Mouse (Mus musculus) embryonic facial prominence, embryonic 10.5 days (tissue): ENCODE measurements around the gene Spn. TPM values are rescaled to one million over a fixed set of nuclear protein-coding genes. Genes with fewer than 3 reads are reported as not detected.
"Not testable (repeated sequence)": the region's sequence is repeated elsewhere in the genome, so short reads cannot be mapped to it uniquely, and the experiment has no call there.

ENCODE experiments used
- DNase-seq: peaks from one replicate; pipeline ENCODE4 v3.0.0-alpha.2; 2017; ENCODE audit warnings: low spot score
- H3K27ac ChIP-seq: fragments of 300-500 bp; sonication (generic); replicated peaks from 2 replicates; pipeline ENCODE4 v1.5.1; 2016; ENCODE audit warnings: mild to moderate bottlenecking
- H3K27me3 ChIP-seq: fragments of 300-500 bp; sonication (generic); replicated peaks from 2 replicates; pipeline ENCODE4 v1.6.1; 2016; ENCODE audit warnings: low read depth, mild to moderate bottlenecking; ENCODE audit not compliant: poor library complexity, severe bottlenecking
- H3K36me3 ChIP-seq: fragments of 300-500 bp; sonication (generic); replicated peaks from 2 replicates; pipeline ENCODE4 v1.6.1; 2016; ENCODE audit warnings: mild to moderate bottlenecking, moderate library complexity
- H3K4me1 ChIP-seq: fragments of 300-500 bp; sonication (generic); 2 replicates; pipeline ENCODE4 v1.6.1; 2016
- H3K4me3 ChIP-seq: fragments of 300-500 bp; sonication (generic); 2 replicates; pipeline ENCODE4 v1.5.1; 2016; ENCODE audit warnings: mild to moderate bottlenecking, moderate library complexity
- H3K9me3 ChIP-seq: fragments of 300-500 bp; sonication (generic); 2 replicates; pipeline ENCODE4 v1.6.1; 2016; ENCODE audit warnings: mild to moderate bottlenecking
- WGBS: fragments of 180-500 bp; shearing (Covaris S2); methylation state at CpG from one replicate; pipeline ENCODE4 v1.1.7; 2016; 5-methylcytosine and 5-hydroxymethylcytosine counted together
- polyA plus RNA-seq: library from polyadenylated mRNA; unstranded; fragments of >200 nt; fragmentation: Nextera tagmentation; extraction: Ambion mirVana; gene quantifications from 2 replicates; pipeline ENCODE4 v1.2.1, GENCODE M21; 2016

The Spn gene
- 0.04 and 0.09 TPM in 2 replicates for polyA plus RNA-seq

- H3K4me3 ChIP-seq: no peak within 1 kb of the TSS
- H3K27ac ChIP-seq: no peak within 1 kb of the TSS
- no peaks in the 10 kb centered on the region for H3K36me3 ChIP-seq
- no peaks in the 10 kb centered on the region for H3K4me1 ChIP-seq
- no peak for DNase-seq
- WGBS: 77% methylated on average over 9 of the region's 9 CpGs
- H3K27me3 ChIP-seq: no peaks in the 10 kb centered on the region
- no peaks in the 10 kb centered on the region for H3K9me3 ChIP-seq
Observed at GRCm38 (mm10) chr7:127137262-127138017, at the start of gene Spn. Gene Spn, minus strand, starts transcription at chr7:127137823.

- no peak overlapping the region for H3K27ac ChIP-seq
- H3K27me3 ChIP-seq: no peaks in the 10 kb centered on the region
Observed at GRCm38 (mm10) chr7:127187351-127187750, 49.7 kb upstream of the Spn start.

GRCm38 (mm10) chr7:127185601-127186000 is 48.0 kb upstream of the Spn start:
- Histone ChIP-seq H3K9me3 (no peaks in the 10 kb centered on the region), H3K4me1 (no peaks in the 10 kb centered on the region), H3K27me3 (no peaks in the 10 kb centered on the region), H3K27ac (no peak overlapping the region), H3K4me3 (no peak overlapping the region), H3K36me3 (peaks cover 7% of the 10 kb centered on the region)
- 66% methylated on average over 3 of the region's 3 CpGs for WGBS
- no peak for DNase-seq

More at GRCm38 (mm10) chr7:127187351-127187750, 49.7 kb upstream of the Spn start:
- Histone ChIP-seq H3K4me3 (no peak overlapping the region), H3K9me3 (no peaks in the 10 kb centered on the region), H3K36me3 (peaks cover 24% of the 10 kb centered on the region), H3K4me1 (no peaks in the 10 kb centered on the region)
- DNase-seq: no peak
- WGBS: 74% methylated on average over 10 of the region's 10 CpGs

- Histone ChIP-seq H3K27me3 (no peaks in the 10 kb centered on the region), H3K9me3 (no peaks in the 10 kb centered on the region), H3K4me3 (no peak overlapping the region), H3K27ac (no peak overlapping the region), H3K4me1 (no peaks in the 10 kb centered on the region), H3K36me3 (no peaks in the 10 kb centered on the region)
- WGBS: 64% methylated on average over 1 of the region's 1 CpGs
- DNase-seq: no peak
Observed at GRCm38 (mm10) chr7:127184720-127185119, 47.1 kb upstream of the Spn start.

- WGBS: 79% methylated on average over 6 of the region's 6 CpGs
- no peaks in the 10 kb centered on the region for H3K27me3 ChIP-seq
Observed at GRCm38 (mm10) chr7:127183828-127184227, 46.2 kb upstream of the Spn start.

GRCm38 (mm10) chr7:127183345-127183744 is 45.7 kb upstream of the Spn start:
- no peak for DNase-seq
- 84% methylated on average over 8 of the region's 8 CpGs for WGBS
- H3K4me3 ChIP-seq: no peak overlapping the region

More at GRCm38 (mm10) chr7:127183828-127184227, 46.2 kb upstream of the Spn start:
- Histone ChIP-seq H3K36me3 (no peaks in the 10 kb centered on the region), H3K4me3 (no peak overlapping the region), H3K4me1 (no peaks in the 10 kb centered on the region), H3K27ac (no peak overlapping the region), H3K9me3 (no peaks in the 10 kb centered on the region)
- no peak for DNase-seq

GRCm38 (mm10) chr7:127181724-127182123 is 44.1 kb upstream of the Spn start:
- H3K4me1 ChIP-seq, H3K9me3 ChIP-seq, H3K27me3 ChIP-seq, H3K36me3 ChIP-seq, H3K4me3 ChIP-seq, H3K27ac ChIP-seq, DNase-seq: not testable (repeated sequence)
- 37% methylated on average over 3 of the region's 3 CpGs for WGBS

More at GRCm38 (mm10) chr7:127183345-127183744, 45.7 kb upstream of the Spn start:
- Histone ChIP-seq H3K9me3 (no peaks in the 10 kb centered on the region), H3K36me3 (no peaks in the 10 kb centered on the region), H3K27ac (no peak overlapping the region), H3K27me3 (no peaks in the 10 kb centered on the region), H3K4me1 (no peaks in the 10 kb centered on the region)

GRCm38 (mm10) chr7:127180783-127181182 is 43.2 kb upstream of the Spn start:
- 70% methylated on average over 2 of the region's 2 CpGs for WGBS
- no peak for DNase-seq
- no peak overlapping the region for H3K4me3 ChIP-seq
- H3K36me3 ChIP-seq: no peaks in the 10 kb centered on the region
- H3K9me3 ChIP-seq: no peaks in the 10 kb centered on the region
- H3K27ac ChIP-seq: no peak overlapping the region
- no peaks in the 10 kb centered on the region for H3K27me3 ChIP-seq
- no peaks in the 10 kb centered on the region for H3K4me1 ChIP-seq

- H3K4me3 ChIP-seq: no peak overlapping the region
- 80% methylated on average over 4 of the region's 4 CpGs for WGBS
- no peaks in the 10 kb centered on the region for H3K36me3 ChIP-seq
- no peak overlapping the region for H3K27ac ChIP-seq
- H3K9me3 ChIP-seq: peaks cover 5% of the 10 kb centered on the region; the same call in 1 of the 2 replicates
- no peaks in the 10 kb centered on the region for H3K4me1 ChIP-seq
- H3K27me3 ChIP-seq: no peaks in the 10 kb centered on the region
- DNase-seq: no peak
Observed at GRCm38 (mm10) chr7:127176937-127177336, 39.3 kb upstream of the Spn start.

GRCm38 (mm10) chr7:127166501-127166900 is 28.9 kb upstream of the Spn start:
- DNase-seq: no peak
- H3K4me1 ChIP-seq: no peaks in the 10 kb centered on the region
- H3K4me3 ChIP-seq: no peak overlapping the region
- no peaks in the 10 kb centered on the region for H3K36me3 ChIP-seq
- H3K9me3 ChIP-seq: no peaks in the 10 kb centered on the region
- no peak overlapping the region for H3K27ac ChIP-seq
- H3K27me3 ChIP-seq: no peaks in the 10 kb centered on the region
- WGBS: 90% methylated on average over 5 of the region's 5 CpGs

- 89% methylated on average over 12 of the region's 12 CpGs for WGBS
- DNase-seq: no peak
- no peak overlapping the region for H3K4me3 ChIP-seq
- no peaks in the 10 kb centered on the region for H3K9me3 ChIP-seq
- no peak overlapping the region for H3K27ac ChIP-seq
- H3K36me3 ChIP-seq: no peaks in the 10 kb centered on the region
- H3K27me3 ChIP-seq: no peaks in the 10 kb centered on the region
- H3K4me1 ChIP-seq: no peaks in the 10 kb centered on the region
Observed at GRCm38 (mm10) chr7:127165607-127166493, 28.2 kb upstream of the Spn start.

GRCm38 (mm10) chr7:127164002-127164401 is 26.4 kb upstream of the Spn start:
- 90% methylated on average over 4 of the region's 4 CpGs for WGBS
- no peak overlapping the region for H3K4me3 ChIP-seq
- no peak overlapping the region for H3K27ac ChIP-seq
- H3K27me3 ChIP-seq: no peaks in the 10 kb centered on the region
- H3K36me3 ChIP-seq: no peaks in the 10 kb centered on the region
- no peaks in the 10 kb centered on the region for H3K9me3 ChIP-seq
- no peak for DNase-seq
- H3K4me1 ChIP-seq: no peaks in the 10 kb centered on the region
